Mouse (Mus musculus) thymus, adult 2 months (tissue): ENCODE data around the gene P2rx4.

Experiments used
- CTCF ChIP-seq: fragments of 200-500 bp; IDR thresholded peaks from 2 replicates; pipeline ENCODE4 v1.5.1; 2012; ENCODE audit warnings: mild to moderate bottlenecking, control low read depth, low read length, moderate library complexity, borderline replicate concordance; ENCODE audit not compliant: control insufficient read depth, poor library complexity, insufficient read depth; ENCODE audit errors: extremely low read depth
- POLR2A ChIP-seq: fragments of 200-500 bp; IDR thresholded peaks from 2 replicates; pipeline ENCODE4 v1.6.1; 2012; ENCODE audit warnings: mild to moderate bottlenecking, low read length, control low read depth, moderate library complexity; ENCODE audit not compliant: control insufficient read depth, poor library complexity, insufficient read depth; ENCODE audit errors: extremely low read depth

DNA sequence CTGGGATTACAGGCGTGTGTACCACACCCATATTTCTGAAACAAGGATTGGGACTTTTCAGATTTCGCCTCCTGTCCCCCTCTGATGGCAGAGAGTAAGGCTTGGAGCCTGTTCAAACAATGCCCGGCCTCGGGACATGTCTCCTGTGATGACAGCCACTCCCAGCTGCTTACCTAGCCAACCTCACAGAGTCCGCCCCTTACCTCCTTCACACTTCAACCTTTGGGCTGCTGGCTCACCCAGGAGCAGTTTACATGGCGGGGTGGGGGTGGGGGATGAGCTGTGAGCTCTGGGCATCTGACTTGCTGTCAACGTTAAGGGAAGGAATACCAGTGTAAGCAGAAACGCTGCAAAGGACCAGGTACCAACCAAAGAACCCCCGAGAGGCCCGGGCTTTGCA, 23.4 kb downstream of the P2rx4 start:
- TF ChIP-seq CTCF, result no peak
- TF ChIP-seq POLR2A, result no peak
